Mouse (Mus musculus) heart, adult 2 months (tissue): ENCODE measurements around the gene Frrs1l. TPM values are rescaled to one million over a fixed set of nuclear protein-coding genes. Genes with fewer than 3 reads are reported as not detected.

Experiments
- DNase-seq, 2 experiments: peaks; one replicate each; pipeline ENCODE4 v3.0.0; 2021
- H3K27ac ChIP-seq: fragments of 200-600 bp; 2 replicates; pipeline ENCODE4 v1.8.1; 2022
- H3K27me3 ChIP-seq: fragments of 200-500 bp; 2 replicates; pipeline ENCODE4 v1.6.1; 2012; ENCODE audit warnings: mild to moderate bottlenecking, low read length, inconsistent platforms, mixed read lengths; ENCODE audit not compliant: control insufficient read depth, insufficient read depth
- H3K36me3 ChIP-seq: fragments of 200-500 bp; 2 replicates; pipeline ENCODE4 v1.6.1; 2012; ENCODE audit warnings: low read length, inconsistent platforms; ENCODE audit not compliant: control insufficient read depth, insufficient read depth
- H3K4me1 ChIP-seq: fragments of 200-500 bp; 2 replicates; pipeline ENCODE4 v1.6.1; 2011; ENCODE audit warnings: low read length; ENCODE audit not compliant: control insufficient read depth, insufficient read depth
- H3K4me3 ChIP-seq: fragments of 200-600 bp; 2 replicates; pipeline ENCODE4 v1.8.1; 2022
- H3K79me2 ChIP-seq: fragments of 200-500 bp; replicated peaks from 2 replicates; pipeline ENCODE4 v1.6.1; 2012; ENCODE audit warnings: mild to moderate bottlenecking, inconsistent platforms, low read length, moderate library complexity, mixed read lengths; ENCODE audit not compliant: control insufficient read depth, insufficient read depth
- H3K9ac ChIP-seq: fragments of 200-500 bp; 2 replicates; pipeline ENCODE4 v1.6.1; 2012; ENCODE audit warnings: low read depth, mild to moderate bottlenecking, control low read depth, inconsistent platforms, low read length, mixed read lengths
- CTCF ChIP-seq: fragments of 200-600 bp; IDR thresholded peaks from 2 replicates; pipeline ENCODE4 v1.8.1; 2022; ENCODE audit warnings: antibody characterized with exemption, mild to moderate bottlenecking, moderate library complexity
- EP300 ChIP-seq: fragments of 200-500 bp; IDR thresholded peaks from 2 replicates; pipeline ENCODE4 v1.6.1; 2011; ENCODE audit warnings: low read depth, low read length, control low read depth; ENCODE audit not compliant: insufficient read depth
- POLR2A ChIP-seq: fragments of 200-500 bp; IDR thresholded peaks from 2 replicates; pipeline ENCODE4 v1.6.1; 2011; ENCODE audit warnings: mild to moderate bottlenecking, low read depth, low read length, control low read depth; ENCODE audit not compliant: insufficient read depth
- WGBS: fragments of 180-500 bp; shearing (Covaris S2); methylation state at CpG from one replicate; pipeline ENCODE4 v1.1.7; 2018; 5-methylcytosine and 5-hydroxymethylcytosine counted together
- intact Hi-C: fragments of 180-260 bp; cut with DNase I; formaldehyde crosslinking; loops from one replicate; pipeline ENCODE4 v1.15.1; 2025
- polyA plus RNA-seq: library from polyadenylated mRNA; depleted of rRNA; stranded (reverse); fragments of >200 nt; gene quantifications from 2 replicates; pipeline ENCODE4 v1.2.3, GENCODE M21; 2012
- total RNA-seq, 2 experiments: library from RNA; stranded (reverse); gene quantifications; 2 replicates each; pipeline ENCODE4 v1.2.3; 2021

Frrs1l gene
- total and polyA plus RNA-seq, 3 experiments, result 0.03 to 0.06 (median 0.05) TPM

GRCm38 (mm10) chr4:56946641-56947640 lies 43.2 kb downstream of the Frrs1l start, which contains the start of gene Tmem245:
Tmem245 (minus strand) TSS chr4:56947437.
- intact Hi-C loops, result loop anchor here (5.0 kb wide), 1 partner anchor 80 kb away; the partner anchor contains the start of gene Ctnnal1
- Histone ChIP-seq H3K4me1 (peaks cover 21% of the 10 kb centered on the region), H3K27me3 (no peaks in the 10 kb centered on the region), H3K4me3 (peak within 1 kb of the TSS; percentile 96), H3K9ac (peak within 1 kb of the TSS; percentile 87), H3K27ac (peak within 1 kb of the TSS; percentile 97), H3K36me3 (peaks cover 20% of the 10 kb centered on the region), H3K79me2 (peaks cover 6% of the 10 kb centered on the region; the same call in 1 of the 2 replicates)
- DNase-seq, result peak; percentile 95 to 96
- TF ChIP-seq CTCF (peak; percentile 16), POLR2A (peak; percentile 54), EP300 (0 out of 2 replicates have a peak, but pooled peaks have one; percentile 25)
- WGBS, result under 1% methylated on average over 107 of the region's 107 CpGs

- Histone ChIP-seq H3K4me1 (peaks cover 21% of the 10 kb centered on the region), H3K27me3 (no peaks in the 10 kb centered on the region), H3K9ac (peak overlapping the region; percentile 87), H3K79me2 (peaks cover 6% of the 10 kb centered on the region; the same call in 1 of the 2 replicates), H3K4me3 (peak overlapping the region; percentile 96), H3K27ac (peak overlapping the region; percentile 97), H3K36me3 (peaks cover 23% of the 10 kb centered on the region)
- intact Hi-C loops, result loop anchor here (5.0 kb wide), 1 partner anchor 79 kb away; the partner anchor contains the start of gene Ctnnal1
- TF ChIP-seq CTCF, result no peak
- no peak for TF ChIP-seq POLR2A
- DNase-seq, result no peak
- 1% methylated on average over 14 of the region's 14 CpGs for WGBS
Observed at GRCm38 (mm10) chr4:56946180-56946579, 44.0 kb downstream of the Frrs1l start.

DNA sequence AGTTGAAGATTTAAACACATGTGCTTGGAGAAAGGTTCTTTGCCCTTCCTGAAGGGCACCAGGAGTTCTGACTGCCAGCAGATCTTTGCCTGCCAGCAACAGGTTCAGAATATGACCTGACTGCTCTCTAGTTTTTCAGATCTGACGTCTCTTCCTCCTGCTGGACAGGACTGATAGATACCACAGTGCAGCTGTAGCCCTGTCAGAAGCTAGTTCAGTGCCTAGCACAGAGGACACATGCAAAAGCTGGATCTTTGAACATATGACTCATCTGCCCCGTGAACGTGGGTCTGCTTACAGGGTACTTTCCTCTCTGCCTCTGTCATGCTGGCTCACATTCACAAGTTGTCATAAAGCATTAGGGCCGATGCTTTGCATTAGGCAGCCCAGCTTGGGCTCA lies 45.9 kb downstream of the Frrs1l start:
- no peaks in the 10 kb centered on the region for H3K27me3 ChIP-seq
- WGBS, result 19% methylated on average over 4 of the region's 4 CpGs
- intact Hi-C loops, result no loop called here
- H3K4me1 ChIP-seq, result peaks cover 20% of the 10 kb centered on the region
- peak; percentile 42 for TF ChIP-seq CTCF
- TF ChIP-seq POLR2A, result peak; percentile 48; the same call in 1 of the 2 replicates
- TF ChIP-seq EP300, result peak; percentile 23; the same call in 1 of the 2 replicates
- peak; percentile 33 to 56 for DNase-seq
- H3K36me3 ChIP-seq, result peaks cover 27% of the 10 kb centered on the region
- H3K4me3 ChIP-seq, result no peak overlapping the region
- peak overlapping the region; percentile 0; the same call in 1 of the 2 replicates for H3K9ac ChIP-seq
- H3K27ac ChIP-seq, result peak overlapping the region; percentile 97
- H3K79me2 ChIP-seq, result peaks cover 6% of the 10 kb centered on the region

DNA sequence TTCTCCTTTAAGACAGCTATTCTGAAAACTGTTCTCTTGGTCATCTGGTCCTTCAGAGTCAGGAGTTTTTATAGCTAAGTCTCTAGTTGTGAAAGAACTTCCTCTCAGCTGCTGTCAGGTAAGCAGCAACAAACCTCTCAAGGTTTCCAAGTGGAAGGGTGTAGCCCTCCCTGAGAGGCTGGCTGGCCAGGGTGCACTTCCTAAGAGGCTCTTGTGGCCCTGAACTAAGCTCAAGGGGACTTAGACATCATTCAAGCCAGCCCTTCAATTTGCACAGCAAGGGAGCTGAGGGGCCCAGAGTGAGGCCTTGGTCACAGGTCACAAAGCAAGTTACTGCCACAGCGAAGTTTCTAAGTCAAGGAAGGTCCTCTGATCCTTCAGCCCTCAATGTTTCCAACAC lies 46.9 kb downstream of the Frrs1l start:
- H3K27ac ChIP-seq, result peak overlapping the region; percentile 97
- no peak overlapping the region for H3K4me3 ChIP-seq
- intact Hi-C loops, result no loop called here
- TF ChIP-seq CTCF, result no peak
- TF ChIP-seq EP300, result no peak
- TF ChIP-seq POLR2A, result no peak
- peaks cover 36% of the 10 kb centered on the region for H3K36me3 ChIP-seq
- H3K9ac ChIP-seq, result peak overlapping the region; percentile 8; the same call in 1 of the 2 replicates
- H3K27me3 ChIP-seq, result no peaks in the 10 kb centered on the region
- H3K4me1 ChIP-seq, result peaks cover 24% of the 10 kb centered on the region
- peaks cover 8% of the 10 kb centered on the region for H3K79me2 ChIP-seq
- WGBS, result 90% methylated on average over 1 of the region's 1 CpGs
- DNase-seq, result no peak

DNA sequence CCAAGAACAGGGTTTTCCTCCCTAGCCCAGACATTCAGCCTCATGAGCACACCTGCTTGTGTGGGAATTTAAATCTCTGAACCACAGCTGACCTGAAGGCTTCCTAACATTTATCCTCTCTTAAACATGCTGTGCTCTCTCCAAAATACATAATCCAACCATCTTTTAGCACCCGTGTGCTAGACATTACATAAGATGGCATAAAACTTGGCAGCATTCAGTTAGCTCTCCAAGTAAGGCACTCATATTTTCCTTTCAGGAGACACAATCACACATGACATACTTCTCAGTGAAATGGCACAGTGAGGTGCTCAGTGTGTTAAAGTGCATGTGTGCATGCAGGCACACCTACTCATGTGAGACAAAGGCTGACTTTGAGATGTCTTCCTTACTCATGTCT lies 47.6 kb downstream of the Frrs1l start:
- peaks cover 8% of the 10 kb centered on the region for H3K79me2 ChIP-seq
- 46% methylated on average over 1 of the region's 1 CpGs for WGBS
- intact Hi-C loops, result no loop called here
- TF ChIP-seq CTCF (no peak), POLR2A (no peak), EP300 (no peak)
- H3K36me3 ChIP-seq, result peaks cover 40% of the 10 kb centered on the region
- DNase-seq, result no peak
- no peak overlapping the region for H3K9ac ChIP-seq
- no peak overlapping the region for H3K4me3 ChIP-seq
- H3K27ac ChIP-seq, result peak overlapping the region; percentile 97
- H3K4me1 ChIP-seq, result peaks cover 24% of the 10 kb centered on the region
- no peaks in the 10 kb centered on the region for H3K27me3 ChIP-seq
